Mouse (Mus musculus): ENCODE data around the gene Smtnl2.

GRCm38 (mm10) chr11:72438411-72438810 is 26.9 kb upstream of the Smtnl2 start:
- no peak for TF ChIP-seq EP300 (IDR thresholded peaks at IDR 0.05; ENCODE audit: low read depth)
- TF ChIP-seq CTCF (IDR thresholded peaks at IDR 0.05; ENCODE audit: low read depth): no peak
